17 mouse cellular contexts compared by ENCODE assay signal in genomic region chr2:130932865-130933264, GRCm38 (mm10). TPM values are rescaled to one million over a fixed set of nuclear protein-coding genes. Genes with fewer than 3 reads are reported as not detected.
DNase-seq lines count a peak whose midpoint lies in the region; ATAC-seq lines count a peak whose summit lies in the region.
"Had no signal": no experiment of that assay in that cellular context is flagged by ENCODE, and none has a peak within 500 bp of the region (broad histone marks: within the 10 kb centered on the region; RNA-seq: fewer than 3 reads in every experiment).

No protein-coding gene starts in this region.

- DNase-seq in midbrain, embryonic 11.5 days (ENCODE audit: low spot score, missing footprints), result peak; percentile 14
- peak; percentile 41 for DNase-seq in lung, postnatal 14 days
- DNase-seq in kidney, adult 18-20 months, result no peak
- DNase-seq in spleen, postnatal 10 days (ENCODE audit: low spot score in 2 of 2), result no peak
- DNase-seq: cerebellum, postnatal 36 days; kidney, postnatal 25 days; left cerebral cortex, postnatal 4 days; thymus, adult 2 months had no signal

- H3K36me3 ChIP-seq in midbrain, embryonic 11.5 days (ENCODE audit: control insufficient read depth, insufficient read depth, low read length), result no peaks in the 10 kb centered on the region
- peaks cover 2% of the 10 kb centered on the region; the same call in 1 of the 2 replicates for H3K36me3 ChIP-seq in midbrain, embryonic 16.5 days (ENCODE audit: control insufficient read depth, insufficient read depth, low read length)
- H3K36me3 ChIP-seq in kidney, embryonic 15.5 days, result 0 out of 2 replicates have a peak, but pooled peaks cover 3% of the 10 kb centered on the region
- H3K36me3 ChIP-seq: hindbrain, embryonic 10.5 days had no signal

- no peak overlapping the region for H3K9ac ChIP-seq in midbrain, embryonic 11.5 days (ENCODE audit: low read length)
- no peak overlapping the region for H3K9ac ChIP-seq in midbrain, embryonic 16.5 days (ENCODE audit: low read depth, low read length)
- H3K9ac ChIP-seq in kidney, embryonic 15.5 days, result no peak overlapping the region
- H3K9ac ChIP-seq: forebrain, embryonic 13.5 days; heart, embryonic 13.5 days; neural tube, embryonic 13.5 days had no signal

- 91% methylated on average over 12 of the region's 12 CpGs for WGBS in midbrain, embryonic 11.5 days
- 91% methylated on average over 12 of the region's 12 CpGs for WGBS in midbrain, embryonic 16.5 days
- 91% methylated on average over 12 of the region's 12 CpGs for WGBS in kidney, embryonic 15.5 days

- no peaks in the 10 kb centered on the region for H3K9me3 ChIP-seq in midbrain, embryonic 11.5 days (ENCODE audit: control insufficient read depth, low read length)
- H3K9me3 ChIP-seq in midbrain, embryonic 16.5 days (replicated peaks; ENCODE audit: control insufficient read depth, low read length, poor library complexity, severe bottlenecking), result no peaks in the 10 kb centered on the region
- H3K9me3 ChIP-seq in kidney, embryonic 15.5 days (replicated peaks), result no peaks in the 10 kb centered on the region
- H3K9me3 ChIP-seq: forebrain, embryonic 13.5 days; heart, embryonic 13.5 days; hindbrain, embryonic 10.5 days; neural tube, embryonic 13.5 days had no signal

- no peak overlapping the region for H3K4me3 ChIP-seq in midbrain, embryonic 11.5 days (ENCODE audit: low read depth, low read length)
- H3K4me3 ChIP-seq in midbrain, embryonic 16.5 days (ENCODE audit: low read depth, low read length), result no peak overlapping the region
- no peak overlapping the region for H3K4me3 ChIP-seq in kidney, embryonic 15.5 days (replicated peaks)
- H3K4me3 ChIP-seq: forebrain, embryonic 13.5 days; heart, embryonic 13.5 days; hindbrain, embryonic 10.5 days; neural tube, embryonic 13.5 days had no signal

- no peak for ATAC-seq in midbrain, embryonic 11.5 days (ENCODE audit: low FRiP score)
- ATAC-seq in midbrain, embryonic 16.5 days, result no peak
- ATAC-seq in common myeloid progenitor, adult 5-6 weeks (replicated peaks; ENCODE audit: low read depth, poor library complexity, severe bottlenecking), result peak; percentile 45; the same call in 1 of the 2 replicates
- no peak for ATAC-seq in kidney, embryonic 15.5 days (replicated peaks; ENCODE audit: low FRiP score)
- ATAC-seq: CD4-positive, CD25-positive, alpha-beta regulatory T cell, adult 4 months; forebrain, embryonic 13.5 days; intestine, embryonic 16.5 days had no signal

- no peaks in the 10 kb centered on the region for H3K4me1 ChIP-seq in midbrain, embryonic 11.5 days (ENCODE audit: control insufficient read depth, insufficient read depth, low read length)
- no peaks in the 10 kb centered on the region for H3K4me1 ChIP-seq in midbrain, embryonic 16.5 days (ENCODE audit: control insufficient read depth, insufficient read depth, low read length)
- H3K4me1 ChIP-seq in kidney, embryonic 15.5 days, result no peaks in the 10 kb centered on the region
- H3K4me1 ChIP-seq: forebrain, embryonic 13.5 days; heart, embryonic 13.5 days; hindbrain, embryonic 10.5 days; neural tube, embryonic 13.5 days had no signal

- no peak overlapping the region for H3K27ac ChIP-seq in midbrain, embryonic 11.5 days (ENCODE audit: low read depth, low read length)
- H3K27ac ChIP-seq in midbrain, embryonic 16.5 days (ENCODE audit: low read length), result no peak overlapping the region
- H3K27ac ChIP-seq in kidney, embryonic 15.5 days, result no peak overlapping the region
- H3K27ac ChIP-seq: forebrain, embryonic 13.5 days; heart, embryonic 13.5 days; hindbrain, embryonic 10.5 days; neural tube, embryonic 13.5 days had no signal

- H3K27me3 ChIP-seq in midbrain, embryonic 11.5 days (ENCODE audit: control insufficient read depth, insufficient read depth, low read length), result no peaks in the 10 kb centered on the region
- no peaks in the 10 kb centered on the region for H3K27me3 ChIP-seq in midbrain, embryonic 16.5 days (ENCODE audit: control insufficient read depth, insufficient read depth, low read depth, low read length)
- no peaks in the 10 kb centered on the region for H3K27me3 ChIP-seq in kidney, embryonic 15.5 days
- H3K27me3 ChIP-seq: forebrain, embryonic 13.5 days; heart, embryonic 13.5 days; neural tube, embryonic 13.5 days had no signal

- no peak overlapping the region for H3K4me2 ChIP-seq in midbrain, embryonic 11.5 days
- no peak overlapping the region for H3K4me2 ChIP-seq in midbrain, embryonic 16.5 days (ENCODE audit: low read length)
- H3K4me2 ChIP-seq in kidney, embryonic 15.5 days, result no peak overlapping the region
- H3K4me2 ChIP-seq: forebrain, embryonic 13.5 days; heart, embryonic 13.5 days; neural tube, embryonic 13.5 days had no signal

RNA-seq across cellular contexts. Expression of gene Atrn, which starts 26.6 kb away (rescaled TPM):
- polyA plus RNA-seq in midbrain, embryonic 11.5 days (2014; fragmentation: Nextera tagmentation; extraction: Ambion mirVana), result 9.2 and 9.9 TPM in 2 replicates
- 15.0 TPM in 2 replicates for polyA plus RNA-seq in midbrain, embryonic 16.5 days (2015; fragmentation: Nextera tagmentation; extraction: Ambion mirVana)
- total RNA-seq in common myeloid progenitor, adult 5-6 weeks (2017), result 10.7 and 14.2 TPM in 2 replicates
- 6.2 and 8.2 TPM in 2 replicates for polyA plus RNA-seq in kidney, embryonic 15.5 days (2015; fragmentation: Nextera tagmentation; extraction: Ambion mirVana)

RNA-seq across cellular contexts. Expression of gene 4930402H24Rik, which starts 26.7 kb away (rescaled TPM):
- polyA plus RNA-seq in midbrain, embryonic 11.5 days (2014; fragmentation: Nextera tagmentation; extraction: Ambion mirVana), result 49.6 and 54.8 TPM in 2 replicates
- polyA plus RNA-seq in midbrain, embryonic 16.5 days (2015; fragmentation: Nextera tagmentation; extraction: Ambion mirVana), result 98.1 and 108 TPM in 2 replicates
- total RNA-seq in common myeloid progenitor, adult 5-6 weeks (2017), result 12.2 and 16.4 TPM in 2 replicates
- polyA plus RNA-seq in kidney, embryonic 15.5 days (2015; fragmentation: Nextera tagmentation; extraction: Ambion mirVana), result 35.1 and 40.6 TPM in 2 replicates

Comparison
In these comparisons a context has a peak if more than half of its experiments do, and no peak if none do; other contexts are left out.
1. DNase-seq: peak in midbrain, embryonic 11.5 days (single experiment) and lung, postnatal 14 days (single experiment); none in kidney, adult 18-20 months (single experiment) and spleen, postnatal 10 days (0 of 2).